Mouse (Mus musculus) limb, embryonic 14.5 days (tissue): ENCODE results near the gene Olfr493. TPM values are rescaled to one million over a fixed set of nuclear protein-coding genes. Genes with fewer than 3 reads are reported as not detected.

Experiments used
- ATAC-seq: fragments of 200-750 bp; cut with Nextera tagmentation; 2 replicates; pipeline ENCODE4 v1.8.0; 2017; ENCODE audit warnings: low read depth, moderate number of reproducible peaks, moderate TSS enrichment; ENCODE audit not compliant: low FRiP score
- DNase-seq: peaks from one replicate; pipeline ENCODE4 v3.0.0-alpha.2; 2015; ENCODE audit warnings: low spot score
- H3K27ac ChIP-seq: fragments of 300-500 bp; sonication (generic); replicated peaks from 2 replicates; pipeline ENCODE4 v1.5.1; 2014; ENCODE audit warnings: low read depth, mild to moderate bottlenecking, low read length, moderate library complexity, mixed read lengths
- H3K27me3 ChIP-seq: fragments of 300-500 bp; sonication (generic); 2 replicates; pipeline ENCODE4 v1.6.1; 2014; ENCODE audit warnings: low read length, mixed read lengths; ENCODE audit not compliant: control insufficient read depth, insufficient read depth
- H3K36me3 ChIP-seq: fragments of 300-500 bp; sonication (generic); 2 replicates; pipeline ENCODE4 v1.6.1; 2014; ENCODE audit warnings: mild to moderate bottlenecking, low read length, moderate library complexity, mixed read lengths; ENCODE audit not compliant: control insufficient read depth, insufficient read depth
- H3K4me1 ChIP-seq: fragments of 300-500 bp; sonication (generic); 2 replicates; pipeline ENCODE4 v1.6.1; 2014; ENCODE audit warnings: antibody characterized with exemption, low read length, mixed read lengths; ENCODE audit not compliant: control insufficient read depth, insufficient read depth
- H3K4me2 ChIP-seq: fragments of 300-500 bp; sonication (generic); replicated peaks from 2 replicates; pipeline ENCODE4 v1.6.1; 2014; ENCODE audit warnings: low read depth, mild to moderate bottlenecking, low read length, moderate library complexity; ENCODE audit not compliant: severe bottlenecking
- H3K4me3 ChIP-seq: fragments of 300-500 bp; sonication (generic); replicated peaks from 2 replicates; pipeline ENCODE4 v1.5.1; 2014; ENCODE audit warnings: low read length
- H3K9ac ChIP-seq: fragments of 300-500 bp; sonication (generic); 2 replicates; pipeline ENCODE4 v1.6.1; 2014; ENCODE audit warnings: mild to moderate bottlenecking, low read depth, low read length, moderate library complexity; ENCODE audit not compliant: severe bottlenecking
- H3K9me3 ChIP-seq: fragments of 300-500 bp; sonication (generic); 2 replicates; pipeline ENCODE4 v1.6.1; 2016; ENCODE audit warnings: low read length; ENCODE audit not compliant: control insufficient read depth
- POLR2A ChIP-seq: fragments of 200-500 bp; IDR thresholded peaks from 2 replicates; pipeline ENCODE4 v1.8.0; 2012; ENCODE audit warnings: inconsistent platforms, mild to moderate bottlenecking, moderate library complexity, borderline replicate concordance; ENCODE audit not compliant: insufficient read depth, insufficient read length; ENCODE audit errors: extremely low read depth
- WGBS: fragments of 180-500 bp; shearing (Covaris S2); extraction: QIAGEN DNeasy Blood & Tissue Kit; methylation state at CpG from one replicate; pipeline ENCODE4 v1.1.7; 2014; 5-methylcytosine and 5-hydroxymethylcytosine counted together
- polyA plus RNA-seq, 2 experiments: library from polyadenylated mRNA; depleted of rRNA in 1 of 2; stranded (reverse) in 1 of 2; unstranded in 1 of 2; fragments of >200 nt; fragmentation: Nextera tagmentation in 1 of 2; extraction: Ambion mirVana in 1 of 2; gene quantifications; 2 replicates each; pipeline versions ENCODE4 v1.2.1 to v1.2.3; 2012 to 2014

Olfr493 gene
- not detected in 2 replicates for polyA plus RNA-seq (2012; rRNA removed)
- not detected in 2 replicates for polyA plus RNA-seq (2014; fragmentation: Nextera tagmentation; extraction: Ambion mirVana)

DNA sequence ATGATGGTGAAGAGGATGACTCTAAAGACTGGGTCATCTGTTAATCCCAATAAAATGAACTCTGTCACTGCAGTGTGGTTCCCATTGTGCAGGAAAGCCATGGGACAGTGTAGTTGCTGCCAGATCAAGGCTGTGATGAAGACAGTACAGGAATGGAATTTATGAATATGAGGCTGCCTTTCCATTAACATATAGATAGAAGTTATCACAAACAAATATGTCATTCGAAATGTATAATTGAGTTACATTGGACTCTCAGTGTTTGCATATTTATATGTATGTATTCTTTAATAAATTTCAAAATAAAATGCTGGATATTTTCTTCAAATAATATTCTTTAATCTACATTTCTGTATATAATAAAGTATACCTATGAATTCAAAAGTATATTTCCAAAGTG is at the start of gene Olfr493:
TSS of gene Olfr493 (minus strand) at position 101 of the 400 bp plus-strand sequence.
- Histone ChIP-seq H3K4me3 (no peak within 1 kb of the TSS), H3K4me2 (no peak within 1 kb of the TSS), H3K27ac (no peak within 1 kb of the TSS), H3K36me3 (no peaks in the 10 kb centered on the region), H3K9ac (no peak within 1 kb of the TSS), H3K4me1 (no peaks in the 10 kb centered on the region), H3K9me3 (no peaks in the 10 kb centered on the region), H3K27me3 (no peaks in the 10 kb centered on the region)
- whole genome bisulfite sequencing: 81% methylated on average over 1 of the region's 1 CpGs
- DNase-seq: no peak
- TF ChIP-seq POLR2A: no peak
- no peak for ATAC-seq

DNA sequence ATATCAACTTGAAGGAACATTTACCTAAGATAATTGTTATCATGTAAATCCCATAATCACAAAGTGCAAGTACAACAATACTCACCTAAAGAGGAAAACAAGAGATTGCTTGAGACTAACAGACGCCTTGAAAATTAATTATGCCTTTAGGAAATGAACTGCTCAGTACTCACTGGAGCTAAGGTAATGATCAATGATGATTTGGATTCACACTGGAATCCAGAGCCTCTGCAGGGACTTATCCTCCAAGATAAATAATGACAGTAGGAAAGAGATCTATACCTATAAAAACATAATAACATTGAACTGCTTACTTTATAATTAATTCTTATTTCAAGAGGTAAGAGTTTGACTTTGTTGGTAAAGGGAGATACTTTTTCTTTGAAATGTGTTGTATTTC is 46.1 kb upstream of the Olfr493 start, which contains the start of gene Olfr495:
TSS of gene Olfr495 (plus strand) at position 301 of the 400 bp plus-strand sequence.
- WGBS: 68% methylated on average over 1 of the region's 1 CpGs
- H3K27me3 ChIP-seq: no peaks in the 10 kb centered on the region
- no peak within 1 kb of the TSS for H3K9ac ChIP-seq
- no peak within 1 kb of the TSS for H3K27ac ChIP-seq
- no peak within 1 kb of the TSS for H3K4me2 ChIP-seq
- H3K4me1 ChIP-seq: no peaks in the 10 kb centered on the region
- H3K9me3 ChIP-seq: no peaks in the 10 kb centered on the region
- TF ChIP-seq POLR2A: no peak
- no peaks in the 10 kb centered on the region for H3K36me3 ChIP-seq
- DNase-seq (no peak), ATAC-seq (no peak)
- no peak within 1 kb of the TSS for H3K4me3 ChIP-seq

DNA sequence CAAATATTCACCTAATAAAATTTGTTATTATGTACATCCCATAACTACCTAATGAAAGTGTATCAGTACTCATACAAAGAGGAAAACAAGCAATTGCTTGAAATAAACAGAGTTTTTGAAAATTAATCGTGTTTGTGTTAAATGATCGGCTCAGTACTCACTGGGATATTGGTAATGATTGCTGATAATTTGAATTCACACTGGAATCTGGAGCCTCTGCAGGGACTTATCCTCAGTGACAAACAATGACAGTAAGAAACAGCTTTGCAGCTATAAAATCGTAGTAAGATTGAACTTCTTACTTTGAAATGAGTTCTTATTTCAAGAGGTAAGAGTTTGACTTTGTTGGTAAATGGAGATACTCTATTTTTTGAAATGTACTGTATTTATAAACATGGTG is 18.3 kb upstream of the Olfr493 start, which contains the start of gene Olfr494:
TSS of gene Olfr494 (plus strand) at position 301 of the 400 bp plus-strand sequence.
- no peak within 1 kb of the TSS for H3K4me3 ChIP-seq
- H3K27ac ChIP-seq: no peak within 1 kb of the TSS
- no peaks in the 10 kb centered on the region for H3K9me3 ChIP-seq
- no peaks in the 10 kb centered on the region for H3K4me1 ChIP-seq
- no peaks in the 10 kb centered on the region for H3K36me3 ChIP-seq
- no peak for TF ChIP-seq POLR2A
- no peak within 1 kb of the TSS for H3K9ac ChIP-seq
- ATAC-seq: no peak
- 87% methylated on average over 3 of the region's 3 CpGs for WGBS
- no peak within 1 kb of the TSS for H3K4me2 ChIP-seq
- DNase-seq: no peak
- H3K27me3 ChIP-seq: no peaks in the 10 kb centered on the region

DNA sequence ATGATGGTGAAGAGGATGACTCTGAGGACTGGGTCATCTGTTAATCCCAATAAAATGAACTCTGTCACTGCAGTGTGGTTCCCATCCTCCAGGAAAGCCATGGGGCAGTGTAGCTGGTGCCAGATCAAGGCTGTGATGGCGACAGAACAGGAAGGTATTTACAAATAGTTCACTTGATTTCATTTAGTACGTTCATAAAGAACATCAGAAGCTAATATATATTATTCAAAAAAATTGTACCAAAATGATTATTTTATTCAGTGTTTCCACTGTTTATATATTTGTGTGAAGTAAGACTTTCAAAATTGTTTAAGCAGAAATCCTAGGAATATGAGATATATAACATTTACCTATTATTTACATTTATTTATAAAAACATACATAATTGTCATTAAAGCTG is 23.2 kb downstream of the Olfr493 start, which contains the start of gene Olfr492:
TSS of gene Olfr492 (minus strand) at position 101 of the 400 bp plus-strand sequence.
- TF ChIP-seq POLR2A: no peak
- DNase-seq (no peak), ATAC-seq (no peak)
- WGBS: 78% methylated on average over 2 of the region's 2 CpGs
- Histone ChIP-seq H3K4me2 (no peak within 1 kb of the TSS), H3K27ac (no peak within 1 kb of the TSS), H3K9me3 (no peaks in the 10 kb centered on the region), H3K4me1 (no peaks in the 10 kb centered on the region), H3K9ac (no peak within 1 kb of the TSS), H3K4me3 (no peak within 1 kb of the TSS), H3K27me3 (no peaks in the 10 kb centered on the region), H3K36me3 (no peaks in the 10 kb centered on the region)

DNA sequence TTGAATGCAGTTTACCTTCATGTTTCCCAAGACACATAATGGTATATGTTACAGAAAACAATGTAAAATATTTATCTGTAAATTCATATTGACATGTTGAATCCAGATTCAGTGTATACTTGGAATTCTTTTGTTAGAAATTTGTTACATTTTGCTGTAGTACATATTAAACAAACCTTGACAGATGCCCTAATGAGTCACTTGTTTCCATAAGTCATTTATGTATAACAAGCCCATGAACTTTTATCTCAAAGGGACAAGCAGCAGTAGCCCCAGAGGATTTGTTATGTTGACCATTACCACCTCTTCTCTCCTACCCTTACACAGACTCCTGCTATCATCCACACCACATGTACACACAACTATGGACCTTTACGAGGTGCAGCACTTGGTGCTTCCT is 33.6 kb downstream of the Olfr493 start, which contains the start of gene Olfr491:
TSS of gene Olfr491 (plus strand) at position 301 of the 400 bp plus-strand sequence.
- WGBS: 75% methylated on average over 1 of the region's 1 CpGs
- no peaks in the 10 kb centered on the region for H3K9me3 ChIP-seq

More for the DNA sequence above, 33.6 kb downstream of the Olfr493 start, which contains the start of gene Olfr491:
- no peak within 1 kb of the TSS for H3K4me3 ChIP-seq
- no peak for DNase-seq
- no peaks in the 10 kb centered on the region for H3K36me3 ChIP-seq
- H3K27ac ChIP-seq: no peak within 1 kb of the TSS
- H3K4me1 ChIP-seq: no peaks in the 10 kb centered on the region
- H3K9ac ChIP-seq: no peak within 1 kb of the TSS
- no peak within 1 kb of the TSS for H3K4me2 ChIP-seq
- H3K27me3 ChIP-seq: no peaks in the 10 kb centered on the region
- TF ChIP-seq POLR2A: no peak
- ATAC-seq: no peak

Other genes with a start within 250 kb of the Olfr493 start
- not detected in 2 replicates for gene Olfr482, start 249.4 kb downstream of the Olfr493 start, polyA plus RNA-seq (2012; rRNA removed)
- gene Olfr482, start 249.4 kb downstream of the Olfr493 start, polyA plus RNA-seq (2014; fragmentation: Nextera tagmentation; extraction: Ambion mirVana): not detected in 2 replicates
- not detected in 2 replicates for gene Olfr483, start 246.1 kb downstream of the Olfr493 start, polyA plus RNA-seq (2012; rRNA removed)
- not detected in 2 replicates for gene Olfr483, start 246.1 kb downstream of the Olfr493 start, polyA plus RNA-seq (2014; fragmentation: Nextera tagmentation; extraction: Ambion mirVana)
- not detected in 2 replicates for gene Olfr484, start 219.5 kb downstream of the Olfr493 start, polyA plus RNA-seq (2012; rRNA removed)
- not detected in 2 replicates for gene Olfr484, start 219.5 kb downstream of the Olfr493 start, polyA plus RNA-seq (2014; fragmentation: Nextera tagmentation; extraction: Ambion mirVana)
- gene Olfr485, start 187.1 kb downstream of the Olfr493 start, polyA plus RNA-seq (2012; rRNA removed): not detected in 2 replicates
- not detected in 2 replicates for gene Olfr485, start 187.1 kb downstream of the Olfr493 start, polyA plus RNA-seq (2014; fragmentation: Nextera tagmentation; extraction: Ambion mirVana)
- not detected in 2 replicates for gene Olfr486, start 174.2 kb downstream of the Olfr493 start, polyA plus RNA-seq (2012; rRNA removed)
- not detected in 2 replicates for gene Olfr486, start 174.2 kb downstream of the Olfr493 start, polyA plus RNA-seq (2014; fragmentation: Nextera tagmentation; extraction: Ambion mirVana)
- not detected in 2 replicates for gene Olfr487, start 132.3 kb downstream of the Olfr493 start, polyA plus RNA-seq (2012; rRNA removed)
- not detected in 2 replicates for gene Olfr487, start 132.3 kb downstream of the Olfr493 start, polyA plus RNA-seq (2014; fragmentation: Nextera tagmentation; extraction: Ambion mirVana)
- gene Olfr488, start 88.6 kb downstream of the Olfr493 start, polyA plus RNA-seq (2012; rRNA removed): 0.03 TPM in 1 of 2 replicates, not detected in the other
- not detected in 2 replicates for gene Olfr488, start 88.6 kb downstream of the Olfr493 start, polyA plus RNA-seq (2014; fragmentation: Nextera tagmentation; extraction: Ambion mirVana)
- not detected in 2 replicates for gene Olfr490, start 58.0 kb downstream of the Olfr493 start, polyA plus RNA-seq (2012; rRNA removed)
- gene Olfr490, start 58.0 kb downstream of the Olfr493 start, polyA plus RNA-seq (2014; fragmentation: Nextera tagmentation; extraction: Ambion mirVana): not detected in 2 replicates
- not detected in 2 replicates for gene Olfr491, start 33.5 kb downstream of the Olfr493 start, polyA plus RNA-seq (2012; rRNA removed)
- not detected in 2 replicates for gene Olfr491, start 33.5 kb downstream of the Olfr493 start, polyA plus RNA-seq (2014; fragmentation: Nextera tagmentation; extraction: Ambion mirVana)
- gene Olfr492, start 23.3 kb downstream of the Olfr493 start, polyA plus RNA-seq (2012; rRNA removed): 0.37 and 0.48 TPM in 2 replicates
- gene Olfr492, start 23.3 kb downstream of the Olfr493 start, polyA plus RNA-seq (2014; fragmentation: Nextera tagmentation; extraction: Ambion mirVana): 0.47 and 0.65 TPM in 2 replicates
- gene Olfr494, start 18.4 kb upstream of the Olfr493 start, polyA plus RNA-seq (2012; rRNA removed): not detected in 2 replicates
- gene Olfr494, start 18.4 kb upstream of the Olfr493 start, polyA plus RNA-seq (2014; fragmentation: Nextera tagmentation; extraction: Ambion mirVana): not detected in 2 replicates
- not detected in 2 replicates for gene Olfr495, start 46.2 kb upstream of the Olfr493 start, polyA plus RNA-seq (2012; rRNA removed)
- gene Olfr495, start 46.2 kb upstream of the Olfr493 start, polyA plus RNA-seq (2014; fragmentation: Nextera tagmentation; extraction: Ambion mirVana): not detected in 2 replicates
- not detected in 2 replicates for gene Olfr497, start 73.4 kb upstream of the Olfr493 start, polyA plus RNA-seq (2012; rRNA removed)
- gene Olfr497, start 73.4 kb upstream of the Olfr493 start, polyA plus RNA-seq (2014; fragmentation: Nextera tagmentation; extraction: Ambion mirVana): not detected in 2 replicates
- not detected in 2 replicates for gene Olfr498, start 118.3 kb upstream of the Olfr493 start, polyA plus RNA-seq (2012; rRNA removed)
- gene Olfr498, start 118.3 kb upstream of the Olfr493 start, polyA plus RNA-seq (2014; fragmentation: Nextera tagmentation; extraction: Ambion mirVana): not detected in 2 replicates
- not detected in 2 replicates for gene Olfr502, start 178.1 kb upstream of the Olfr493 start, polyA plus RNA-seq (2012; rRNA removed)
- not detected in 2 replicates for gene Olfr502, start 178.1 kb upstream of the Olfr493 start, polyA plus RNA-seq (2014; fragmentation: Nextera tagmentation; extraction: Ambion mirVana)
- not detected in 2 replicates for gene Olfr503, start 197.5 kb upstream of the Olfr493 start, polyA plus RNA-seq (2012; rRNA removed)
- not detected in 2 replicates for gene Olfr503, start 197.5 kb upstream of the Olfr493 start, polyA plus RNA-seq (2014; fragmentation: Nextera tagmentation; extraction: Ambion mirVana)
- not detected in 2 replicates for gene Olfr504, start 218.8 kb upstream of the Olfr493 start, polyA plus RNA-seq (2012; rRNA removed)
- not detected in 2 replicates for gene Olfr504, start 218.8 kb upstream of the Olfr493 start, polyA plus RNA-seq (2014; fragmentation: Nextera tagmentation; extraction: Ambion mirVana)